Mouse (Mus musculus): ENCODE data around the gene Dpp4.

The Dpp4 gene

DNA sequence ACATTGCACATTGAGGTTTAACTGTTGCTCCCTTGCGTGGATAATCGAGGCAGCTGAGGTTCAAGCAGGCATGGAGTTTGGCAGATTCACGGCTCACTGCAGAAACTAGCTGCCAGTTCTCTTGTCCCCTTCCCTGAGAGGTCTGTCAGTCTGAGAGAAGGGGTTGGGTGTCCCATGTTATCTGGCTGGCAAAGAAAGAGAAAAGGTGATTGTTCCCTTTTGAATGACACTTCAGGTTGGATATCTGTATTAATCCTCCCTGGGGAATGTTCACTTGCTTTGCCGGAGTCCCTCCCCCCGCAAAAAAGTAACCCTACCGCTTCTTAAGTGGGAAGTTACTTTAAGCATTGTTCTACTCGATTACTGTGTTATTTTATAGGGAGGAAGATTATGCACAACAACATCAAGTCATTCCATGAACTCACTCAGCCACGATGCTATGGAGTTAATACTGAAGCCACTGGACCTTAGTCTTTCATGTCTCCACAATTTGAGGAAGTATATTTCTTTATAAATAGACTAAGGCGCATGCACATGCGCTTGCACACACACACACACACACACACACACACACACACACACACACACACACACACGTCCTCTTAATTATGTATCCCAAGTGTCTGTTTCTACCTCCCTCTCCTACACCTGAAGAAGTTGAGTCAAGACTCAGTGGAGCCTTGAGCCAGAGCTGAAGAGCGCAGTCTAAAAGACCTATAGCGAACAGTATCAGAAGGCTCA, at the start of gene Dpp4:
Dpp4 (minus strand) TSS at position 151 of the 741 bp plus-strand sequence.
- peak; percentile 13 for DNase-seq (ENCODE audit: low read depth, low spot score)

DNA sequence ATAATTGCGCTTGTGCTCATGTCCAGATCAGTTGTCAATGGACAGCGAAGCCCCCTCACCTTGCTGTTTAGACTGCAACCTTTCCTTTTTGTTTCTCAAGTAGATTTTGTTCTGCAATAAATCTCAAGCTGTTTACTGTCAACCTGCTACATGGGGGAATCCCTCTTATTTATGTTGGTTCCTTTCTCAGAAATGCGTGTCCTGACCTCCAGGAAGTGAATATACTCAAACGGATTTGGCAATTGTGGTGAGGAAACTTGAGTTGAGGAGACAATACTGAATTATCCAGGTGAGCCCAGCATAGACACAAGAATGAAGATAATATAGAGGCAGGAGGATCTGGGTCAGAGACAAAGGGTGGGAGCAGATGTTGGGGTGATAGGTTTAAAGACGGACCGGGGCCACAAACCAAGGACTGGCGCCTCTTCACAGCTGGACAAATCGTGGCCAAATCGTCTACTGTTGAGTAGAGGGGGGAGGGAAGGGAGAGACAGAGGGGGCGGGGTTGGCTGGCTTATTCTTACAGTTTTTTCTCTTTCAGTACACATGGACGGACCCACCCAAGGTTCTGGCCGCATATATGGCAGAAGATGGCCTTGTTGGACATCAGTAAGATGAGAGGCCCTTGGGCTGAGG, 48.9 kb upstream of the Dpp4 start:
- no peak for DNase-seq (ENCODE audit: low read depth, low spot score)

DNA sequence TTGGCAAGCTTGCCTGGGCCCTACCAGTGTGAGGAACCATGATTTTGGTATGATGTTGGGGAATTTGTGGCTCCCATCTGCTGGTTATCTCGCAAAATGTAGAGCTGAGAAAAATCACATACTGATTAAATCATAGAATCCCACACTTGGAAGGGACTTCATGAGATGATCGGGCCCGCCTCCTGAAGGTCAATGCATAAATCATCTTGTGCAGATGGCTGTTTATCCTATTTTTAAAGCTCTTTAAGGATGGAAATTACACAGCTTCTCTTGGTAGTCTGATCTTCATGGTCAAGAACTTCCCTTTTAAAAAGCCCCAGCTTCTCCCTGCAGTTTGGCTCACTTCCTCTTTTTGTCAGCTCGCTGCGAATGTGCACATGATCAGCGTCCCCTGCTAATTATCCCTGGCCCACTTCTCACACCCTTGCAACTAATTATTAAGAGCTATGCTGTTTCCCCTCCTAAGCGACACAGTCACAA, 48.2 kb upstream of the Dpp4 start:
- no peak for DNase-seq (ENCODE audit: low read depth, low spot score)

DNA sequence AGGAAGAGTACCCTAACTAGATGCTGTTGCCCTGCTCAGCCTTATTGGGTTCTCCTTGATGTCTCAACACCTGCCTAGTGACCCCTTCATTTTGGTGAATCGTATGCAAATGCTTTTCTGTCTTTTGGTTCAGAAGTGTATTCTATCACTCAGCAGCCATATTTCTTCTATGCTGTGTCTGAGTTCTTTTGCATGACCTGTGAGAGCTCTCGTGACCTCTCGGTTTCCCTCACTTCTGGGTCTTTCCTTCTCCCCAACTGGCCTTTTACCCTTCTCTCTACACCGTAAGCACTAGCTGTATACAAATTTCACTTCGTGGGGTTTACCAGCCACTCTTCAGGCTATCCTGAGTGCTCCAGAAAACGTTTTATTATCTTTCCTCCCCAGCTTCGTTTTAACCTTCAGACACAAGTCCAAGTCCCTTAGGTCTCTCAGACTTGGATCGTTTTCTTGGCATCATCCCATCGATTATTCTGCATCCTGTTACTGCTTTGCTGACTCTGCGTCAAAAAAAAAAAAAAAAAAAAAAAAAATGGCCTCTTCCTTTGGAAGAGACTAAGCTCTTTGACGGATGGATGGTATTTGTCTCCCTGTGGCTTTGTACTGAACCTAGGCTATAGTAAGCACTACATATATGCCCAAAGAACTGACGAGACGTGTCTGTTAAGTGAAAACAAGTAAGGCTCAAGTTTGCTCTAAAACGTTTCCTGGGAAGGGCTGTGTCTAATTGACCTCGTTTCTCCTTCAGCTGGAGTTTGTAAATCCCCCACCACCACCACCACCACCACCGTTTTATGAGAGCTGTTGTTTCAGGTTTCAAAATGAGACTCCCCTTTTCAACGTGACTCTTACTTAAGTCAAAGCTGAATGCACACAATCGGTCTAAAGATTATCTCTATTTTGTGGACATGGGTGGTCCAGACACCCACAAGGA, 47.5 kb upstream of the Dpp4 start:
- no peak for DNase-seq (ENCODE audit: low read depth, low spot score)

DNA sequence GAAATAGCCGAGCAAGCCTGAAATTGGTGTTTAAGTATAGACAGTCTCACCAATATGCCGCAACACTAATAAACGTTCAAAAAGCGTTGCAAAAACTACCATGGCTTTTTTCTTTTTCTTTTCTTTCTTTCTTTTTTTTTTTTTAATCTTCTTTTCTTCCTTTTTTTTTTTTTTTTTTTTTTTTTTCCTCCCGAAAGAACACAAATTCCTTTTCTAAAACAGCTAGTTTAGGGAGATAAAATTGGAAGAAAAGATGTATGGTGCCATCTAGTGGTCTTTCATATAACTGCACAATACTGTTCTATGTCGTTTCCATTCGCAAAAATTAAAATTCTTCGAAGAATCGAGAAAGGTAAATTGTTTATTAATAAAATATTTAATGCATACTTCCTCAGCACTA, 46.0 kb upstream of the Dpp4 start:
- no peak for DNase-seq (ENCODE audit: low read depth, low spot score)

DNA sequence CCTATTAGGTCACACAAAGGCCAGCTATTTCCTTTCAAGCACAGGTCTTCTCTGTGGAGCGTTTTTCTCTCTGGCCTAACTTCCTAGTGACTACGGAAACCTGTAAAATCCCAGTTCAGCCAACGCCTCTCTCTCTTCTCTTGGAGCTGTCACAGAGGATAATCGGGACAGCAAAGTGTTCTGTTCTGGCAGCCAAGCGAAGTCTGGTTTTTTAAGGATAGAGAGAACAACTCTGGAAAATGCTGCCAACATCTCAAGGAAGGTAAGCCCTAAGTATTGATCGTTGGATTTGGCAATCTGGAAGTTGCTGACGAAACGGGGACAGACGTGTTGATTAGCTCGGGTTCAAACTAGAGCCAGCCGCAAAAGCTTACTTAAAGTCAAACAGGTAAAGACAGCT, 43.0 kb upstream of the Dpp4 start:
- DNase-seq (ENCODE audit: low read depth, low spot score), result no peak

DNA sequence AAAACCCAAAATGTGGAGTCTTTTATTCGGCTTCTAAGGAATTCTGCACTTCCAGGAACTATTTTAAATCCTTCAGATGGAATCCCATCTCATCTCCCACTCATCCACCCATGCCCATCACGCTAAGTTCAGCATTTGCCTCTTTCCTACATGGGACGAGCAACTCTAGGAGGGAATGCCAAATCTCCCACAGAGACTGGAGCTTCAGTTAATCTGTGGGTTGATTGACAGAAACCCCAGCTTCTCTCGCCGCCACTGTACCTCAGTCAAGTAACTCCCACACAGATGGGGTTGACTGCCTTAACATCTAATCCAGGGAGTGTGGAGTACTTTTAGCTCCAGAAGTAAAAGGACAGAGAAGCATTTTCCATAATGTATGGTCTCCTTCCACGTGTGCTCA, 42.0 kb upstream of the Dpp4 start:
- DNase-seq (ENCODE audit: low read depth, low spot score), result no peak

DNA sequence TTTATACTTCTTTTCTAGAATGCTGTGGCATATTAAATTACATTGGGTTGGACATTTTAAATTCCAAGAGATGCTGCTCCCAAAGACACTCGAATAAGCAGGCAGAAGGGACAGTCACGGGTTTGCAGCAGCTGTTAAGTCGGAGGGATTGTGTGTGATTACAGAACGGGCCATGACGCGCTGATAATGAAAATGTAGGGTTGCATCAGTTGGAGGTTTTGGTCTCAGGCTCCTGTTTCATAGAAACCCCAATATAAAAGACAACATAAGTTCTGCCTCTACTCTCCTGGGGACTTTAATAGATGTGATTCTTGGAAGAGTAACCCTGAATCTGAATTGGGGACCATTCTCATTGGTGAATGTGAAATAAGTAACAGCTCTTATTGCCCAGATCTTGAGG, 38.3 kb upstream of the Dpp4 start:
- no peak for DNase-seq (ENCODE audit: low read depth, low spot score)

DNA sequence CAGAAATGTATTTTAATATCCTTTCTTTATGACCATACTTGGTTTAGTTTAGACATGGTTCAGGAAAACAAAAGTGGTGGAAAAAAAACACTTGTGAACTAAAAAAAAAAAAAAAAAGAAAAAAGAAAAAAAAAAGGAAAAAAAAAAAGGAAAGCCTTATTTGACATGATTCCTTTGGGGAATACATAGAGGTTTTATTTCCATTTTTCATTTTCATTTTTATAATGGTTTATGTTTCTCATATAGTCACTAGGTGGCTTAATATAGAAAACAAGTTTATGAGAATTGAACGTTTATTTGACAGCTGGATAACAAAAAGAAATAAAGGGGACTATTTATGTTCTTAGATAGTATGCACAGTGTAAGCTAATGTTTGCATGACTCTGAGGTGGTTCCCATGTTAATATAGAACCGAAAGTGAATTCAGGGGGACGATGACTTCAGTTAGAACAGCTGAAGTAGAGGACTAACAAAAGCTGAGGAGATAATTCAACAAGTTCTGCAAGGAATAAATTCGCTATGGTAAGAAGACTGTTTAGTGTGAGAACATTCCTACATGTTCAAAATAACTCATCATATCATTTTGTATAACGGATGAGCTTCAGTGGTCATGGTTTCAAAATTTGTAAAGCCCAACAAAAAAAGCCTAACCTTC, 37.8 kb upstream of the Dpp4 start:
- no peak for DNase-seq (ENCODE audit: low read depth, low spot score)

DNA sequence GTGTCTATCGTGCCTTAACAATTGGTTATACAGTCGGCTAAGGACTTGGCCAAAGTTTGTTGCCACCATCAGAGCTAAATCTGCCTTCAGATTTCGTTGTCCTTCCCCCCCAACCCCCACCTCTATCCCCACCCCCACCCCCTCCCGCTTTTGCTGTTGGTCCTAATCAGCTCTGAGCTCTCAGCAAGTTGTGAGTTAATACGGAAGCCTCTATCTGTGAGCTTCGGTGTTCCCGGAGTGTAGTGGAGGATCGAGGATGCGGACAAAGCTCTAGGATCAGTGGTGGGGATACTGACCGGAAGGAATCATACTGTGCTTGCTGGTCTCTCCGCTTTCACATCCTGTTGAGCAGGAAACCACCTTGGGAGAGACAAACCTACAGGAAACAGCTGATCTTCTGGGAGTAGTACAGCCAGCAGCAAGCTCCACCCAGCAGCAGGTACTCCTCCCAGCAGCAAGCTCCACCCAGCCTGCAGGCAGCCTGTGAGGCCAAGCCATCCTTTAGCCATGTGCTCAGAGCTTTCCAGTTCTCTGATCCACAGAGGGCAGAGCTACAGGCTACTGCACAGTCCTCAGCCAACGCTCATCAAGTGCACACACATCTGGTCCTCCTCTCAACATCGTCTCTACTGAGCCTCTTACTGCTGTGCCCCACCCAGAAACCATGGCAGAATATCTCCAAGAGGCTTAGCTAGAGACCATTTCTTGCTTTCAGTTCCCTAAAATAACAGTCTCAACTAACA, 28.9 kb upstream of the Dpp4 start:
- DNase-seq (ENCODE audit: low read depth, low spot score), result peak; percentile 20

DNA sequence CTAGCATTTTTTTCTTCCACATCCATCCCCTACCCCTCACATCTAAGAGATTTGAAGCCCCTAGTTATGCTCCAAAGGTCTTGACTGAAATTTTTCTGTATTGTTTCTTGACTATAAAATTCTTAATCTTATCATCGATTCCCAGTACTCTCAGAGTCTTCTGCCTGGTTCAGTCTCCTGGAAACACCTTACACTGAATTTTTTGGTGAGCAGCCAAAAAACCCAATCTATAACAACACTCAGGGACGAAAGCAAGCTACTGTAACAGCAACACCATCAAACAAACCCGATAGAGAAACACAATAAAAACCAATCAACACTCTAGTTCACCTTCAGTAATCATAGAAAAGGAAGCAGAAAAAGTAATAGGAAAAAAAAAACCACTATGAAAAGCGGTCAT, 28.1 kb upstream of the Dpp4 start:
- DNase-seq (ENCODE audit: low read depth, low spot score), result no peak

DNA sequence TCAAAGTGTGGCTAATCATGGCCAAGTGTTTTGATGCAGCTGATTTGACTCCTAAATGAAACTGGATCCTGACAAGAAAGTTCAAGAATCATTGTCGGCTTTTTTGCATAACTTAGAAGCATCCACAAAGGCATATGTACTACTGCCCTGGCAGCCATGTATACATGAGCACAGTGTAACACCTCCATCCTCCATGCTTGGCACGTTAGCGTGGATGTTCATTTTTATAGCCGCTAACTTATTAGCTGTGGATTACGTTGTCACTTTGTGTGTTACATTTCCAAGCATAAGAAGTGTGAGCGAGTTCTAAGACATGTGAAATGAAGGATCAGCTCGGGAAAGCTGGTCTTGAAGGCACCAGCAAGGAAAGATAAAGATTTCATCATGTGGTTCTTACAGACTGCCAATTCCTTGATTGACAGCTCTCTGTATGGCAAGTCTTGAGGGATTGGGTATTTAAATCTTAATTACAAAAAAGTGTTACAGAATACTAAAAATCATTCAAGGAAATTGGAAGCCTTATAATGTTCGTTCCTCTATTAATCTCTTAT, 19.3 kb upstream of the Dpp4 start:
- no peak for DNase-seq (ENCODE audit: low read depth, low spot score)

DNA sequence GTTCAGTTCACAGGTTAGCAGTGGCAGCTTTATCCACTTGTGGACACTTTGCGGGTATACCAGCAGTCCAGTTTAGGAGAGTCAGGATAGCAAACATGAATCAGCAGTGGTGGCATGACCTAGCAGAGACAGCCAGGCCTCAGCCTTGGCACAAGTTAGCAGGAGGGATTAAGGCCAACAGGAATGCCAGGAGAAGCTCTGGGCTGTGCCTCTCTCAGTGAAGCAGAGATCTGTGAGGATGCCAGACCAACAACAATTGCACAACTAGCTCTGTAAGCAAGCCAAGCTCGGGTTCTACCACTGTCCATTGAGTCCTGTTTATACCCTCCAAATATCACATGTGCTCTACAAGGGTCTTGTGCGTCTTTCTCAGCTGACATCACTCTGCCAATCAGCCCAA, 13.9 kb upstream of the Dpp4 start:
- DNase-seq (ENCODE audit: low read depth, low spot score), result no peak

DNA sequence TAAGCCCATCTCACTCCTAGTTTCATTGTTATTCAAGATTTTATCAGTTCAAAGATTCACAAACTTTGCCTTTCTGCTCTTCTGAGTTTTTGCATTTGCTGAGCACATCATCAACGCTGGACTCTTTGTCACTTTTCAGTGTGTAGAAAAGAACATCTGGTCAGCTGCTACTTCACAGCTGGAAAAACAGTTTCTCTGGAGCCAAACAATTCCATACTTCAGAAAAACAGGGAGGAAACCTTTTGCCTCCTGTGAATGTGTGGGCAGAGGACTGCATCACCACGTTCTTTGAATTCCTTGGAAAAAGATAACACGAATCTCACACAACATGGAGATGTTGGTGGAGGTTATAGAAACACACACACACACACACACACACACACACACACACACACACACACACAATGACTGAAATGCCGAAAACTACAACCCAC, 11.3 kb upstream of the Dpp4 start:
- no peak for DNase-seq (ENCODE audit: low read depth, low spot score)

DNA sequence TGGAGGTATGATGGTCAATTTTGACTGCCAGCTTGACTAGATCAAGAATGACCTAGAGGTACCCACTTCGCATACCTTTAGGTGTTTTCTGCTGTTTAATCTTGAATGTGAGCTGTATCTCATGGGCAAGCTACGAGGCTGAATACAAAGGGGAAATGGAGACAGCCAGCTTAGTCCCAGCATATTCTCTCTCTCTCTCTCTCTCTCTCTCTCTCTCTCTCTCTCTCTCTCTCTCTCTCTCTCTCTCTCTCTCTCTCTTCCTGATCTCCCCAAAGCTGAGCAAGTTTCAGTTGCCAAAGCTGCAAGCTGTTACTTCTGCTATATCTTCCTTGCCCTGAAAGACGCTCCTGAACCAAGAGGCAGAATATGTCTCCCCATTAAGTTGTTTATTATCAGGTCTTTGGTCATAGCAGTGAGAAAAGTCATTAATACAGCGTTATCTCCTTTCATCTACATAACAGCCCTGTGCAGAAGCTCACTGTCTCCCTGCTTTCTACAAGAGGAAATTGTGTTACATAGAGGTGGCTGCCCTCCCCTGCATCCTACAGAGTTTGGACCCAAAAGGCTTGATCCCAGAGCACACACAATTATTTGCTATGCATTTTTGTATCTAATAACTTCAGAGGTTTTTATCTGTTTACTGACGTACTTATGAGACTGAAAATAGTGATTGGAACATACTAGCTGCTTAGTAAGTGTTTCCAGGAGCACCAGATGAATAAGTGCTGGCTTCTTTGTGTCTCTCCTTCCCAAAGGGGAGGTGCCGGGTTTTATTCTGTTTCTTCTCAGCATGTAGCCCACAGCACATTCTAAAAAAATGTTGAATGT, 10.7 kb upstream of the Dpp4 start:
- no peak for DNase-seq (ENCODE audit: low read depth, low spot score)

DNA sequence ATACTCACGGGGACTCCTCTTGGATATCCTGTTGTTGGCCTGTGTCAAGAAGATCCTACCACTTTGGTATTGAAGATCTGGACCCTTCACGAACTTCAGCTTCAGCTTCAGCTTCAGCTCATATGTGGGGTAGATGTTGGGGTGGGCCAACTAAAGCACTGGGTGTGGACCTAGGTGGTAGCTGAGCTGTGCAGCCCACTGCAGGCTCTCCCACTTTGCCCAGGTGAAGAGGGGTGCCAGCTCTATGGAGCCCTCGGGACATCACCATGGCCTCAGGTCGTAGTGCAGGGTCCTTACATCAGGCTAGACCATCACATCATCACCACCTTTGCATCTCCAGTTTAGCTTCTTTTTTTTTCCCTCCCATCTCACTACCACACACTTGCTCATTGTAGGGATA, 9.2 kb upstream of the Dpp4 start:
- no peak for DNase-seq (ENCODE audit: low read depth, low spot score)

DNA sequence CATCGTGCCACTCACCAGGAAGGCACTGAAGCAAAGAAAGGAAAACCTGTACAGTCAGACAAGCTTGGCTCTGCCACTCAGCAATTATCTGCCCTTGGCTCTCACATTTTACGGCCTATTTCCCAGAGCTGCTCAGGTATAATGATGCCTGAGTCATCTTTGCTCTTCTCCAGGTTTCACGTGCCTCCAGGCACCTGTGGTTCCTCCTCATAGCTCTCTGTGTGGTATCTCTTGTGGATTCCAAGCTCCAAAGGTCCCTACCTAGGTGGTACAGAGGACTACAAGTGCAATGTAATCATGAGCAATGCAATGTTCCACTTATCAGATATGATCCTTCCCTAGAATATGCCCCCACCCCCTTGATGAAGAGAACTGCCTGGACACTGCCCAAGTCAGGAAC, 8.0 kb upstream of the Dpp4 start:
- no peak for DNase-seq (ENCODE audit: low read depth, low spot score)

DNA sequence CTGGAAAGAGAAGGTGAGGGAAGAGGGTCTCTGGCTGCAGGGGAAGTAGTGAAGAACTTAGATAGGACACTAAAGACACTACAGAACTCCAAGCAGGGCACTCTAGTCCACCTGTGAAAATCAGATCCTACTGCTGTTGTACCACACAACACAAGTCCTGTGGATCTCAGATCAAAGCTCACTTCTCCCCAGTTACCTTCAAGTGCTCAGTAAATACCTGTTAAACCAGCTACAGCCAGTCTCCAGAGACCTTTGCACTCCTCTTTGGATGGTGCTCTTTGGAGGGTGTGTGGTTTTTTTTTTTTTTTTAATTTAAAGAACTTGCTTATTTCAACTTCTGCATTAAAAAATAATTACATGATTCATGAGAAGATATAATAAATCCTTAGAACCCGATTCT, 5.2 kb upstream of the Dpp4 start:
- DNase-seq (ENCODE audit: low read depth, low spot score), result no peak

DNA sequence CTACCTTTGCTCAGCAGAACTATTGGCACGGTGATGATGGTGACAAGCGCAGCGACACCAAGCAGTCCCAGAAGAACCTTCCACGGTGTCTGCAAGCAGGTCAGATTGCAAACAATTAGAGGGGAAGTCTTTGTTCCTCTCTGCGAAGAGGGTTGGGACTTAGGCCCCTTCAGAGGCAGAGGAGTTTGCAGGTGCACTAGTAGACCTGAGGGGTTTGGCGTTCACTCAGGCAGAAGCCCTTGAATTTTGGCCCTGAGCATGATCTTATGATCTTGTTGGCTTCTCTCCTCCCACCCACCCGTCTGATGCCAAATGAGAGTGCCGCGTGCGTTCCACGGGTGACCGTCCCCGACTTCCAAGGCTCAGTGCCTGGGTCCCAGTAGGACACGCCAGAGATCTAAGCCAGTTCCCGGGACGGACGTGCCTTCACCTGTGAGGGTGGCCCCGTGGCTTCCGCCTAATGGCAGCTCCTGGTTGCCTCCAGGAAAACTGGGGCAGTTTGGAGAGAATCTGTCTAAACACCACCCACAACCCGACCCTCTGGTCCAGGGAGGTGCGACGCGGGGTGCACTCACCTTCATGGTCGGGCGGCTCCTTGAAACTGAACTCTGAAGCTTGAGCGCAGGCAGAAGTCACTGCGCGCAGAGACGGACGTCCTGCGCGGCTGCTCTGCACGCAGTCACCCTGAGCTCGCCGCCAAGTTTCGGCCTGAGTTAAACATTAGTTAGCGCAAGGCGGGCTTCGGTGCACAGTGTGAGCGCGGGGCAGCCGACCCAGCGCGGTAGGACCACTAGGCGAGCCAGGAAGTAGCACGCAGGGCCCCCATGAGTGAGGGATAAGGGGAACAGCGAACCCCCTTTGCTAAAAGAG, 585 bp downstream of the Dpp4 start:
- DNase-seq (ENCODE audit: low read depth, low spot score), result peak; percentile 26

Measured in WW6 (cell line).